Mouse (Mus musculus): ENCODE measurements at regions not wholly inside any gene's neighbourhood (a gene's known extent, or its start where the extent isn't known, plus 50 kb on each side); places are given as distances from the start of the nearest gene placed in this dataset.

DNA sequence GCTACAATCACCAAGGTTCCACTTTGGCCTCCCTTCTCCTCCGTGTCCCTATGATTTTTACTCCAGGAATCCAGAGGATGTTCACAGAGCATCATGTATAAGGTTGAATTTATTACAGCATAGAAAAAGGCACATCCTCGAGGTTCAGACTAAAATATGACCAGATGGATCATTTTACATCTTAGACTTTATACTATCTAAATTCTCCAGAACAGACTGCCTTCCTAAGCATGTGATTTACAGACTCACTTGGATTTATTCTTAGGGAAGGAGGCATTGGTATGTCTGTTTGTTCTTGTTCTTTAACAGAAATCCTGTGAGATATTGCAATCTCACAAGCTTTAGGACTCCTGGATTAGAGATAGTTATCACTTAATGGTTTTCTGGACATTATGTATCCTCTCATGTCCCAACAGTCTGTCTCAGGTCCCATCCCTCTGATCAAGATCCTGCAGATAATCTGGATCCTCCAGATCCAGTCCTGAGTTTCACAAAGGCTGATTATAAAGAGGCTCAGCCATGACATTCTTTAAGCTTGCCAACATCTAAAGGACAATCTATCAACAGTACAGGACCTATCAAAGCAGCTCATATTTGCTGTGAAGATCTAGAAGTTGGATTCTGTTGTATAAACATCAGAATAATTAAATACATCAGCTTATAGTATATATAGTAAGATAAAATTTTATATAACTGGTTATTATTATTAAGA is 75.2 kb upstream of the Dcn start:
- DNase-seq, result no peak

DNA sequence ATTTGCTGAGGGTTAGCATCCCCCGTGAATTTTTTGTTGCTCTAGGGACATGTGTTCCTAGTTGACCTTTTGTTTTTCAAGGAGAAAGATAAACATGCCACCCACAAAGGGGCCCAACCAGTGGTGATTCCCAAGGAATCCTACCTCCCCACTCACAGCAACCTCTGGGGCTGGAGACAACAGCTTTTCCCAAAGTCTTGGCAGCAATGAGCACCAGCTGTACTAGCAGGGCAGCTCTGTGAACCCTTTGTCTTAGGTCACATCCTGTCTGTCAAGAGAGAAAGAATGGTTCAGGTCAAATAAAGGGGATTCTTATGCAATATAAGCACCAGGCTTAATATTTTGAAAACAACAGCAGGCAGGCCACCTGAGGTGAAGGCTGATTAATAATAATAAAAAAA is 70.2 kb upstream of the Dcn start:
- DNase-seq, result peak; percentile 36

DNA sequence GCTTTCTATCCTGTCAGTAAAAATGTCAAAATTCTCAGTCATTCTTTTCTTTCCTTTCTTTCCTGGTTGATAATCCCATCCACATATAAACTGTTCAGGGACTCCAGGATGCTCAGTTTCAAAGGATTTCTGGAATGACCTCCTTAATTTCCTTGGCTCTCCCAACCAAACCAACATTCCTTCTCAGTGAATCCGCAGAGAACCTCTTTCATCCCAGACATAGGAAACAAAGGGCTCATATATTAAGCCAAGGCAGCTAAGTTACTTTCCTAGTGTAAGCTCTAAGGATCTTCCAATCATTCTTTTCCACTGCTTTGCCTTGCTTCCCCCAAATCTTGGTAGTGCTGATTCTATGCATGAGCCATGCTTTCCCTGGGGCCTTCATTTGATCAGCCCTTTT is 69.5 kb upstream of the Dcn start:
- DNase-seq, result no peak

DNA sequence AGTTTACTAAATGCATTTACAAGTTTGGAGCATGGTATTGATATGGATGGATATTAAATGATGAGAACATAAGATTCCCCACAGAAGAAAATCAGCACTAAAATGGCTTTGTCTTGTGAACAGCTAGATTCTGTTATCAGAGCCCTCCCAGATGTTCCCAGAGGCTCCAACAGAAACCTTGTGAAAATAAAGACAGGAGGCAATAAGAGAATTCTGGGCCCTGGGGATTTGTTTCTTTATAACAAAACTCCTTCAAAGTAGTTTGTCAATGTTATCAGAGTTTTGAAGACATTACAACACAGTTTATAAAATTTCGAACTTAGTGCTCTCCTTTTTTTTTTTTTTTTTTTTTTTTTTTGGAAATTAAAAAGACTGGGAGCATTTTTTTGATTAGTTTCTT is 56.8 kb upstream of the Dcn start:
- DNase-seq, result no peak

GRCm38 (mm10) chr10:97423039-97423700 is 56.2 kb upstream of the Dcn start:
- DNase-seq, result no peak
